Mouse (Mus musculus): ENCODE data around the gene Swsap1.
A peak's percentile ranks its signal among the peaks of the same experiment; 100 is the strongest.

Gene Swsap1

GRCm38 (mm10) chr9:21955570-21956281 is at the start of gene Swsap1:
Gene Swsap1, plus strand, starts transcription at chr9:21955755.
- peak; percentile 98 for DNase-seq (ENCODE audit: low spot score)

GRCm38 (mm10) chr9:21908216-21908615 is 47.3 kb upstream of the Swsap1 start:
- DNase-seq (ENCODE audit: low spot score), result no peak

GRCm38 (mm10) chr9:21909474-21910223 is 45.9 kb upstream of the Swsap1 start:
- DNase-seq (ENCODE audit: low spot score), result no peak

- no peak for DNase-seq (ENCODE audit: low spot score)
These were observed 38.6 kb upstream of the Swsap1 start for GRCm38 (mm10) chr9:21916851-21917492.

GRCm38 (mm10) chr9:21917493-21918034 is 38.0 kb upstream of the Swsap1 start:
- DNase-seq (ENCODE audit: low spot score), result peak; percentile 18

GRCm38 (mm10) chr9:21918035-21918592 is 37.4 kb upstream of the Swsap1 start, which contains the start of gene Rab3d:
Gene Rab3d, minus strand, starts transcription at chr9:21918192.
- peak; percentile 97 for DNase-seq (ENCODE audit: low spot score)

GRCm38 (mm10) chr9:21918692-21919384 is 36.7 kb upstream of the Swsap1 start:
- no peak for DNase-seq (ENCODE audit: low spot score)

- no peak for DNase-seq (ENCODE audit: low spot score)
These were observed 32.5 kb upstream of the Swsap1 start for GRCm38 (mm10) chr9:21923036-21923435.

GRCm38 (mm10) chr9:21923490-21924098 is 32.0 kb upstream of the Swsap1 start:
- DNase-seq (ENCODE audit: low spot score), result no peak

- DNase-seq (ENCODE audit: low spot score), result peak; percentile 49
These were observed 31.5 kb upstream of the Swsap1 start for GRCm38 (mm10) chr9:21924099-21924493.

- DNase-seq (ENCODE audit: low spot score), result no peak
These were observed 30.5 kb upstream of the Swsap1 start for GRCm38 (mm10) chr9:21925034-21925433.

- DNase-seq (ENCODE audit: low spot score), result no peak
These were observed 30.0 kb upstream of the Swsap1 start for GRCm38 (mm10) chr9:21925506-21925905.

- peak; percentile 55 for DNase-seq (ENCODE audit: low spot score)
These were observed 29.4 kb upstream of the Swsap1 start for GRCm38 (mm10) chr9:21926155-21926554.

GRCm38 (mm10) chr9:21926784-21927183 is 28.8 kb upstream of the Swsap1 start:
- peak; percentile 17 for DNase-seq (ENCODE audit: low spot score)

GRCm38 (mm10) chr9:21927208-21927753 is 28.3 kb upstream of the Swsap1 start, which contains the start of the genes Ccdc159 and Tmem205:
Gene Ccdc159, plus strand, starts transcription at chr9:21927471.
Gene Tmem205, minus strand, starts transcription at chr9:21927556.
- peak; percentile 96 for DNase-seq (ENCODE audit: low spot score)

GRCm38 (mm10) chr9:21929208-21929607 is 26.3 kb upstream of the Swsap1 start:
- no peak for DNase-seq (ENCODE audit: low spot score)

GRCm38 (mm10) chr9:21932006-21932405 is 23.5 kb upstream of the Swsap1 start:
- no peak for DNase-seq (ENCODE audit: low spot score)

GRCm38 (mm10) chr9:21932445-21933137 is 23.0 kb upstream of the Swsap1 start:
- DNase-seq (ENCODE audit: low spot score), result no peak

- DNase-seq (ENCODE audit: low spot score), result no peak
These were observed 21.5 kb upstream of the Swsap1 start for GRCm38 (mm10) chr9:21934021-21934420.
